Mouse (Mus musculus) lung, adult 2 months (tissue): ENCODE measurements around the gene Sgsm2. TPM values are rescaled to one million over a fixed set of nuclear protein-coding genes. Genes with fewer than 3 reads are reported as not detected.

Experiments used
- DNase-seq: peaks from one replicate; pipeline ENCODE4 v3.0.0; 2022
- H3K4me1 ChIP-seq: fragments of 200-500 bp; 2 replicates; pipeline ENCODE4 v1.6.1; 2011; ENCODE audit warnings: low read length; ENCODE audit not compliant: control insufficient read depth, insufficient read depth
- H3K4me3 ChIP-seq: fragments of 200-500 bp; replicated peaks from 2 replicates; pipeline ENCODE3; 2011; ENCODE audit warnings: low read depth, mild to moderate bottlenecking, control low read depth, low read length; ENCODE audit errors: extremely low read depth
- CTCF ChIP-seq: fragments of 200-500 bp; IDR thresholded peaks from 2 replicates; pipeline ENCODE4 v1.5.1; 2011; ENCODE audit warnings: mild to moderate bottlenecking, low read length, control low read depth; ENCODE audit not compliant: insufficient read depth
- POLR2A ChIP-seq: fragments of 200-500 bp; IDR thresholded peaks from 2 replicates; pipeline ENCODE4 v1.6.1; 2011; ENCODE audit warnings: low read depth, mild to moderate bottlenecking, control low read depth, low read length, borderline replicate concordance; ENCODE audit errors: extremely low read depth
- WGBS: fragments of 180-500 bp; shearing (Covaris S2); methylation state at CpG from one replicate; pipeline ENCODE4 v1.1.7; 2018; 5-methylcytosine and 5-hydroxymethylcytosine counted together
- polyA plus RNA-seq: library from polyadenylated mRNA; depleted of rRNA; stranded (reverse); fragments of >200 nt; gene quantifications from 2 replicates; pipeline ENCODE4 v1.2.3, GENCODE M21; 2012

The Sgsm2 gene
- polyA plus RNA-seq, 1 experiment: 22.1 TPM

DNA sequence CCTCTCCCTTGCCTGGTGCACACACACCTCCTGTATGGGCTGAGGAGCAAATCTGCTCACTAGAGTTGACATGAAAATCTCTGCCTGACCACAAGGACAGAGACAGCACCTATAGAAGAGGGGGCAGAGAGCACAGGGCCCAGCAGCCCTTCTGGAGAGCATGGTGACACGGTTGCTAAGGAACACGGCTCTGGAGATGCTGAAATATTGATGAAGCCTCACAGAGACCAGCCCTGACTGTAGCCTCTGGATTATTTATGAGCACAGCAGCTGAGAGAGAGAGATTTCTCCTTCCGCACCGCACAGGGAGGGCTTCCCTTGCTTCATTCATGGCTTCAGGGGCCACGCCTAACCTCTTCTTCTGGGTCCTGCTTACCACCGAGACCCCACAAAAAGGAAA lies 27.3 kb downstream of the Sgsm2 start:
- H3K4me3 ChIP-seq: no peak overlapping the region
- TF ChIP-seq CTCF (no peak), POLR2A (no peak)
- H3K4me1 ChIP-seq: peaks cover 17% of the 10 kb centered on the region
- WGBS: 87% methylated on average over 6 of the region's 6 CpGs
- DNase-seq: no peak

- Histone ChIP-seq H3K4me3 (no peak overlapping the region), H3K4me1 (peaks cover 18% of the 10 kb centered on the region)
- TF ChIP-seq POLR2A (no peak), CTCF (no peak)
- no peak for DNase-seq
- WGBS: 79% methylated on average over 13 of the region's 13 CpGs
These were observed 28.7 kb downstream of the Sgsm2 start for GRCm38 (mm10) chr11:74868046-74868760.

DNA sequence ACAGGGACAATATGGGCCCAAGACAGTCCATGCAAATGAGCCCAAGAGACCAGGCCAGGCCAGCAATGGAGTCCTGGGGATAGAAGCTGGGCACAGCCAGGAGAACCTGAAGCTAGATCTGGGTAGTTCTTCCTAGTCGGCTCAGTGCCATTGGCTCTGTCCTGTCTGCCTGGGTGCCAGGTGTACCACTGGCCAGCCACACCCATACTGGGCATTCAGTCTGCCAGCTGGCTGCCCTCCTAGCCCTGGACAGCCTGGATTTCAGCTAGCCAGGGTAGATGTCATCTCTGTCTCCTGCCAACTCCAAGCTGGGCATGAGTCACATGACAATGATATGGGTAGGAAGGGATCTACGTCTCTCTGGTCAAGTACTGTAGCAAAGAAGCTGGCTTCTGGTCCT lies 29.7 kb downstream of the Sgsm2 start:
- 48% methylated on average over 2 of the region's 2 CpGs for WGBS
- DNase-seq: no peak
- TF ChIP-seq CTCF (no peak), POLR2A (no peak)
- Histone ChIP-seq H3K4me1 (peaks cover 18% of the 10 kb centered on the region), H3K4me3 (no peak overlapping the region)

DNA sequence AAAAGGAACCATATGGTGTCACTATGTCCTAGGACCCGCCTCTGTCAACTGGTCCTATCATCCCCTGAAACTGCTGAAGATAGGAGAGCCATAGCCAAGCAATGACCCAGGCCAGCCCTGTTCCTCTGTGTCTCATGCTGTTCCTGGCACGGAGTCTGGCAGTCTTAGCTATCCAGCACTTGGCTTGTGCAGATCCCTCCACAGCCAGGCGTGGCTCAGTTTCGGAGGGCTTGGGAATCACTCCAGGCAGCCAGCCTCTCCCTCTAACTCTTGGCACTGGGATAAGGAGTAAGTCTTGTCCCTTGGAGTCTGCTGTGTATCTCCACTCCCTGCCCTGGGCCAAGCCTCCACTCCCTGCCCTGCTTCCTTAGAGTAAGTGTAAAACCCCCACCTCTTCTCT lies 30.2 kb downstream of the Sgsm2 start:
- no peak for DNase-seq
- 57% methylated on average over 4 of the region's 4 CpGs for WGBS
- no peak overlapping the region for H3K4me3 ChIP-seq
- TF ChIP-seq POLR2A: no peak
- TF ChIP-seq CTCF: no peak
- H3K4me1 ChIP-seq: peaks cover 18% of the 10 kb centered on the region

DNA sequence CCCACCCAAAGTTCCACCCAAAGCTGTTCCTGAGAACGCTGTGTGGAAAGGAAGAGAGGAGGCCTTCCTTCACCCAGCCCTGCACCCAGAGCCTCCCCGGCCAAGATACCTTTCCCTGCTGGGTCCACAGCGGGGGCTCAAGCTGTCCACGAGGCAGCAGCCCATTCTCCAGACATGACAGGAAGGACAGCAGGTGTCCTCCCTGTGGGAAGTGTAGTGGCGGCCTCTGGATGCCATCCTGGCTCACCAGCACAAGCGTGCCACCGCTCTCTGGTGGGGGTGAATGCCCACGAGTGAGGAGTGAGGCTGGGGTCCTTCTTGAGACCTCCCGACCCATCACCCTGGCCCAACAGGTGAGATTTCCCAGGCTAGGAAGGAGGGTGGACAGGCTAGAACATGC lies 31.6 kb downstream of the Sgsm2 start:
- peaks cover 14% of the 10 kb centered on the region; the same call in 1 of the 2 replicates for H3K4me1 ChIP-seq
- TF ChIP-seq POLR2A (no peak), CTCF (no peak)
- 87% methylated on average over 9 of the region's 9 CpGs for WGBS
- DNase-seq: no peak
- H3K4me3 ChIP-seq: no peak overlapping the region

DNA sequence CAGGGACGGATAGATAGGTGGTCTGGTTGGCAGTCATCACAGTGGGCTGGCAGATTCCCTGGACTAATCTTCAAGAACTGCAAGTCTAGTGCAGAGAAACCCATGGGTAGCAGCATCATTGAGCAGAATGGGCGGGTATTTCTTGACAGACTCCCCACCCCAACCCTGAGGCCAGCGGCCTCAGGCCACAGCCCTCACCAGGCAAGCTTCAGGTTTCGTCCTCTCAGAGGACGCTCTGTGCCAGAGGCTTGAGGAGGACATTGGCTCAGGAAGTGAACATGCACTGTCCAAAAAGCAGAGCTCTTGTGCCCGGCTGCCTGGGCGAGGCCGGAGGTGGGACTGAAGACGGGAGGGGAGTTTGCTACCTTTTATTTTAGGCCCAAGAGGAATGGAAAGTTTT lies 32.4 kb downstream of the Sgsm2 start:
- Histone ChIP-seq H3K4me3 (no peak overlapping the region), H3K4me1 (peaks cover 10% of the 10 kb centered on the region; the same call in 1 of the 2 replicates)
- 79% methylated on average over 9 of the region's 9 CpGs for WGBS
- no peak for TF ChIP-seq CTCF
- no peak for TF ChIP-seq POLR2A
- no peak for DNase-seq

DNA sequence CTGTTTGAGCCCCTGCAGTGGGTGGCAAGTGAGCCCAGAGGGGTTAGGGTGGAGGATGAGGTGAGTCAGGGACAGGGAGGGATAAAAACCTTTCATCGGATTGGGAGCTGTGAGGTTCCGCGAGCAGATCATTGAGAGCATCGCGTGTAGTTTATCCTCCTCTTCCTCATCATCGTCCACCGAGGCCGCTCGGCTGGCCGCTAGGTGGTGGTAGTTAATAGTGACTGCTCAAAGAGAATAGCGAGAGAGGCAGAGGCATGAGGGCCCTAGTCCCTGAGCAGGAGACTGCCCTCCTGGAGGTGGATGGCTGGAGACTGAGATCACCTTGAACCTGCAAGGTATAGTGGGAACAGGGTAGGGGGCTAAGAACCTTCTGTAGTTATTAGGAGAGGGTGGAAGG lies 33.4 kb downstream of the Sgsm2 start:
- peaks cover 10% of the 10 kb centered on the region; the same call in 1 of the 2 replicates for H3K4me1 ChIP-seq
- peak; percentile 48 for DNase-seq
- WGBS: 42% methylated on average over 11 of the region's 11 CpGs
- H3K4me3 ChIP-seq: no peak overlapping the region
- TF ChIP-seq POLR2A: no peak
- peak; percentile 47; the same call in 1 of the 2 replicates for TF ChIP-seq CTCF

DNA sequence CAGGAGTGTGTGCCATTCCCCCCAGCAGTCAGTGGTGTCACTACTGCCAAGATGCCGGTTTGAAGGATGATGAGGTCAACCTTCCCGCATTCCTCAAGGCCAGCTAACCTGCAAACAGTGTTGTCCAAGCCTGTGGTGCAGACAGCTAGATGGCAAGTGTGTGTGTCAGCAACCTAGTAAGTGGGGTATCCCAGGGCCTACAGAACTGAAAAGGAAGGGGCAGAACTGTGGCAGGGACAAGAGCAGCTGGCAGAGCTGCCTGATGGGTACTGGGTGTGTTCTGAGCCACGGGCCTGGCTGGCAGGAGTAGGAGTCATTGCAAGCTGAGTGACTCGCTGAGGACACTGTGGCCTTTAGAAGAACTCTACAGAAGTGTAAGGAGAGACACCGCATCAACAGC lies 34.7 kb downstream of the Sgsm2 start:
- TF ChIP-seq POLR2A (no peak), CTCF (no peak)
- Histone ChIP-seq H3K4me1 (peaks cover 7% of the 10 kb centered on the region; the same call in 1 of the 2 replicates), H3K4me3 (no peak overlapping the region)
- DNase-seq: no peak
- 72% methylated on average over 5 of the region's 5 CpGs for WGBS

DNA sequence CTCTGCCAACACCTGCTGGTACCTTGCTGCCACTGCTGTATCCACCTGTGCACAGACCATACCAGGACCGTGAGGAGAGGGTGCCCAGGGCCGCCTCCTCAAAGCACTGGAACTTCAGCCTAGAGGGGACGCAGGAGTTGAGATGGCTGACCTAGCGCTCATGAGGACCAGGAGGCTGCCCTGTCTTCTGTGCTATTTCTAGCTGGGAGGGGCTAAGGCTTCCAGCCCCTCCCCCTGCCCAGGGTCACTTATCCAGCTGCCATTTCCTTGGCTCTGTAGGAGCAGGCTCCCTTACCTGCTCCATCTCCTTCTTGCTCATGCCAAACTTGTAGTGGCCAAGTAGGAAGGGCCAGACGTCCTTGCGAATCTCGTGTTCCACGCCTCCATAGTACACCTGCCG lies 39.1 kb downstream of the Sgsm2 start:
- WGBS: 87% methylated on average over 9 of the region's 9 CpGs
- no peak for TF ChIP-seq CTCF
- TF ChIP-seq POLR2A: no peak
- Histone ChIP-seq H3K4me1 (no peaks in the 10 kb centered on the region), H3K4me3 (no peak overlapping the region)
- no peak for DNase-seq

- no peak overlapping the region for H3K4me3 ChIP-seq
- 84% methylated on average over 14 of the region's 14 CpGs for WGBS
- no peak for TF ChIP-seq POLR2A
- no peak for TF ChIP-seq CTCF
- no peak for DNase-seq
- H3K4me1 ChIP-seq: no peaks in the 10 kb centered on the region
These were observed 45.7 kb downstream of the Sgsm2 start for GRCm38 (mm10) chr11:74850998-74851661.
